Mouse (Mus musculus) brain, embryonic 14.5 days (tissue): Measurements from ENCODE around the gene Pomt2.

Source experiments
- CTCF ChIP-seq: fragments of 200-500 bp; IDR thresholded peaks from 2 replicates; pipeline ENCODE4 v1.5.1; 2012; ENCODE audit warnings: inconsistent platforms, mild to moderate bottlenecking, moderate library complexity, borderline replicate concordance; ENCODE audit not compliant: insufficient read depth, insufficient read length; ENCODE audit errors: extremely low read depth
- POLR2A ChIP-seq: fragments of 200-500 bp; IDR thresholded peaks from 2 replicates; pipeline ENCODE4 v1.6.1; 2012; ENCODE audit warnings: mild to moderate bottlenecking, inconsistent platforms, borderline replicate concordance; ENCODE audit not compliant: poor library complexity, insufficient read depth, insufficient read length, severe bottlenecking; ENCODE audit errors: extremely low read depth

DNA sequence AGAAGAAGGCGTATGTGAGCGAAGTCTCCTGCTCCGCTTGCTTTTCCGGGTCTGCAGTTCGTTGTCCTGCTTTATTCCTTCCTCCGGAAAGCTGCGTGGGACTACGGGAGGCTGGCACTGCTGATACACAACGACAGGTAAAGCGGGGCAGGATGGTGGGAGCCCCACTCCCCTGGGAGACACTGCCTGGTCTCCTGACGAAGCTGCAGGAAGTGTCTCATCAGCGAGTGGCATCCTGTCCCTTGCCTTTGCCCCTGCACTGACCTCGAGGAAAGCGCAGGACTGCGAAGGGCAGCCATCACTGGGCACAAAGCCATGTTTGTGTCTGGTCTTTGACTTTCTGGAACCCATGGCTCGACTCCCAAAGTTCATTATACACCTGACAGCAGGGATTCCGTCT lies 90.7 kb downstream of the Pomt2 start:
- TF ChIP-seq CTCF (no peak), POLR2A (no peak)
